Mouse (Mus musculus): ENCODE data around the gene Fam71e1.

GRCm38 (mm10) chr7:44463056-44463425 lies 33.3 kb upstream of the Fam71e1 start:
- no peak for TF ChIP-seq GATA1 (IDR thresholded peaks at IDR 0.05; ENCODE audit: low read length)
- no peak for TF ChIP-seq TAL1 (IDR thresholded peaks at IDR 0.05; ENCODE audit: low read length)

Measured in erythroblast, embryonic 14.5 days (primary cell).